Mouse (Mus musculus): ENCODE measurements around the gene Lrrc3. TPM values are rescaled to one million over a fixed set of nuclear protein-coding genes. Genes with fewer than 3 reads are reported as not detected.
A peak's percentile ranks its signal among the peaks of the same experiment; 100 is the strongest.
"Not testable (repeated sequence)": the region's sequence is repeated elsewhere in the genome, so short reads cannot be mapped to it uniquely, and the experiment has no call there.

Gene Lrrc3
- polyA plus RNA-seq (2014; fragmentation: Nextera tagmentation; extraction: Ambion mirVana), result 8.2 and 10.0 TPM in 2 replicates

GRCm38 (mm10) chr10:77902211-77902893 lies at the start of gene Lrrc3:
Lrrc3 (minus strand) TSS chr10:77902536.
- 1% methylated on average over 43 of the region's 46 CpGs for WGBS
- ATAC-seq (replicated peaks; ENCODE audit: low FRiP score) (peak; percentile 80), DNase-seq (ENCODE audit: low spot score) (peak; percentile 86)
- Histone ChIP-seq H3K4me3 (ENCODE audit: low read depth, low read length) (peak within 1 kb of the TSS; percentile 62), H3K4me2 (peak within 1 kb of the TSS; percentile 81), H3K9me3 (ENCODE audit: control insufficient read depth, low read length) (no peaks in the 10 kb centered on the region), H3K4me1 (replicated peaks; ENCODE audit: control insufficient read depth, insufficient read depth, low read length) (0 out of 2 replicates have a peak, but pooled peaks cover 2% of the 10 kb centered on the region), H3K9ac (ENCODE audit: low read depth, low read length) (peak within 1 kb of the TSS; percentile 52), H3K27me3 (replicated peaks; ENCODE audit: control insufficient read depth, insufficient read depth, low read length) (peaks cover 10% of the 10 kb centered on the region), H3K27ac (ENCODE audit: low read depth, low read length) (no peak within 1 kb of the TSS), H3K36me3 (ENCODE audit: control insufficient read depth, insufficient read depth, low read length) (no peaks in the 10 kb centered on the region)

GRCm38 (mm10) chr10:77950468-77950867 lies 48.1 kb upstream of the Lrrc3 start:
- not testable (repeated sequence) for DNase-seq (ENCODE audit: low spot score); H3K27ac ChIP-seq (ENCODE audit: low read depth, low read length); H3K9ac ChIP-seq (ENCODE audit: low read depth, low read length); H3K27me3 ChIP-seq (replicated peaks; ENCODE audit: control insufficient read depth, insufficient read depth, low read length); H3K4me1 ChIP-seq (replicated peaks; ENCODE audit: control insufficient read depth, insufficient read depth, low read length); ATAC-seq (replicated peaks; ENCODE audit: low FRiP score); H3K4me2 ChIP-seq; H3K4me3 ChIP-seq (ENCODE audit: low read depth, low read length); H3K36me3 ChIP-seq (ENCODE audit: control insufficient read depth, insufficient read depth, low read length); H3K9me3 ChIP-seq (ENCODE audit: control insufficient read depth, low read length)
- WGBS, result 89% methylated on average over 9 of the region's 12 CpGs

DNA sequence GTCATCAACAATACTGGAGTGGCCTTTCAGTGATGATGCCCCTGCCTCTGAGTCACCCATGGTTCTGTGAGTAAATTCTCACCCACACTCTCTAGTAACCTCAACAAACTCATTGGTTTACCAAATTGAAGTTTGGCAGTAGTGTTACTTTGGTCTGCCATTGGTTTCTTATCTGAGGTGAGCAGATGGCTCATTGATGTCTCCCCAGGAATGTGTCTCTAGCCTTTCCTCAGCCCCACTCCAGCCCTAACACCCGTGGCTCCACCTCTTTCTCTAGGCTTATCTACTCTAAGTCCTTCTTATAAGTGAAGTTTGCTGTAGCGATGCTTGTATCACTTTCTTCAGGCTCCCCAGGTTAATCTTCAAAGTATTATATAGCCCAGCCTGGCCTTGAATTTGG lies 37.3 kb upstream of the Lrrc3 start:
- WGBS, result 40% methylated on average over 2 of the region's 2 CpGs
- Histone ChIP-seq H3K4me3 (ENCODE audit: low read depth, low read length) (no peak overlapping the region), H3K4me1 (replicated peaks; ENCODE audit: control insufficient read depth, insufficient read depth, low read length) (no peaks in the 10 kb centered on the region), H3K36me3 (ENCODE audit: control insufficient read depth, insufficient read depth, low read length) (no peaks in the 10 kb centered on the region), H3K27ac (ENCODE audit: low read depth, low read length) (no peak overlapping the region), H3K4me2 (no peak overlapping the region), H3K9ac (ENCODE audit: low read depth, low read length) (no peak overlapping the region), H3K27me3 (replicated peaks; ENCODE audit: control insufficient read depth, insufficient read depth, low read length) (no peaks in the 10 kb centered on the region), H3K9me3 (ENCODE audit: control insufficient read depth, low read length) (no peaks in the 10 kb centered on the region)
- no peak for DNase-seq (ENCODE audit: low spot score)
- no peak for ATAC-seq (replicated peaks; ENCODE audit: low FRiP score)

- Histone ChIP-seq H3K4me2 (no peak overlapping the region), H3K9me3 (ENCODE audit: control insufficient read depth, low read length) (no peaks in the 10 kb centered on the region), H3K4me1 (replicated peaks; ENCODE audit: control insufficient read depth, insufficient read depth, low read length) (no peaks in the 10 kb centered on the region), H3K27ac (ENCODE audit: low read depth, low read length) (no peak overlapping the region), H3K4me3 (ENCODE audit: low read depth, low read length) (no peak overlapping the region), H3K9ac (ENCODE audit: low read depth, low read length) (no peak overlapping the region), H3K27me3 (replicated peaks; ENCODE audit: control insufficient read depth, insufficient read depth, low read length) (no peaks in the 10 kb centered on the region), H3K36me3 (ENCODE audit: control insufficient read depth, insufficient read depth, low read length) (no peaks in the 10 kb centered on the region)
- ATAC-seq (replicated peaks; ENCODE audit: low FRiP score) (no peak), DNase-seq (ENCODE audit: low spot score) (no peak)
- WGBS, result 84% methylated on average over 10 of the region's 10 CpGs
Measured at GRCm38 (mm10) chr10:77927375-77927774, 25.0 kb upstream of the Lrrc3 start.

DNA sequence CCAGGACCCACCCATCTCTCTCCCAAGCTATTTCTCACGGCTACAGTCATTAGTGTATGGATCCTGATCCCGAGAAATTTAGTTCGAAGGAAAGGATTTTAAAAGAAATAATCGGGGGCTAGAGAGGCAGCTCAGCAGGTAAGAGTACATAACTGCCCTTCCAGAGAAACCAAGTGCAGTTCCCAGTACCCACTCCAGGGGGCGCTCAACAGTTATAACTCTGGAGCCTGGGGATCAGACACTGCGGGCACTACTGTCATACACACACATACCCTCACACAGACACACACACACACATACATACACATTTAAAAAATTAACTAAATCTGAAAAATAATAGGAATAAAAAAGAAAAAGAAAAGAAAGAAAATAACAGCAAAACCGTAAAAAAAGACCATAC lies 23.8 kb upstream of the Lrrc3 start:
- WGBS, result 38% methylated on average over 7 of the region's 7 CpGs
- no peaks in the 10 kb centered on the region for H3K36me3 ChIP-seq (ENCODE audit: control insufficient read depth, insufficient read depth, low read length)
- H3K9ac ChIP-seq (ENCODE audit: low read depth, low read length), result no peak overlapping the region
- no peak overlapping the region for H3K4me2 ChIP-seq
- H3K4me1 ChIP-seq (replicated peaks; ENCODE audit: control insufficient read depth, insufficient read depth, low read length), result no peaks in the 10 kb centered on the region
- H3K9me3 ChIP-seq (ENCODE audit: control insufficient read depth, low read length), result no peaks in the 10 kb centered on the region
- no peak for DNase-seq (ENCODE audit: low spot score)
- ATAC-seq (replicated peaks; ENCODE audit: low FRiP score), result no peak
- H3K27me3 ChIP-seq (replicated peaks; ENCODE audit: control insufficient read depth, insufficient read depth, low read length), result no peaks in the 10 kb centered on the region
- H3K4me3 ChIP-seq (ENCODE audit: low read depth, low read length), result no peak overlapping the region
- H3K27ac ChIP-seq (ENCODE audit: low read depth, low read length), result no peak overlapping the region

GRCm38 (mm10) chr10:77922681-77923080 lies 20.3 kb upstream of the Lrrc3 start:
- H3K9ac ChIP-seq (ENCODE audit: low read depth, low read length), result no peak overlapping the region
- no peak for ATAC-seq (replicated peaks; ENCODE audit: low FRiP score)
- no peaks in the 10 kb centered on the region for H3K36me3 ChIP-seq (ENCODE audit: control insufficient read depth, insufficient read depth, low read length)
- no peak overlapping the region for H3K4me2 ChIP-seq
- no peaks in the 10 kb centered on the region for H3K27me3 ChIP-seq (replicated peaks; ENCODE audit: control insufficient read depth, insufficient read depth, low read length)
- 63% methylated on average over 4 of the region's 4 CpGs for WGBS
- no peak overlapping the region for H3K4me3 ChIP-seq (ENCODE audit: low read depth, low read length)
- H3K4me1 ChIP-seq (replicated peaks; ENCODE audit: control insufficient read depth, insufficient read depth, low read length), result no peaks in the 10 kb centered on the region
- DNase-seq (ENCODE audit: low spot score), result no peak
- no peak overlapping the region for H3K27ac ChIP-seq (ENCODE audit: low read depth, low read length)
- no peaks in the 10 kb centered on the region for H3K9me3 ChIP-seq (ENCODE audit: control insufficient read depth, low read length)

- Histone ChIP-seq H3K27me3 (replicated peaks; ENCODE audit: control insufficient read depth, insufficient read depth, low read length) (no peaks in the 10 kb centered on the region), H3K9ac (ENCODE audit: low read depth, low read length) (no peak overlapping the region), H3K27ac (ENCODE audit: low read depth, low read length) (no peak overlapping the region), H3K4me3 (ENCODE audit: low read depth, low read length) (no peak overlapping the region), H3K4me1 (replicated peaks; ENCODE audit: control insufficient read depth, insufficient read depth, low read length) (no peaks in the 10 kb centered on the region), H3K9me3 (ENCODE audit: control insufficient read depth, low read length) (no peaks in the 10 kb centered on the region), H3K4me2 (no peak overlapping the region), H3K36me3 (ENCODE audit: control insufficient read depth, insufficient read depth, low read length) (no peaks in the 10 kb centered on the region)
- DNase-seq (ENCODE audit: low spot score) (no peak), ATAC-seq (replicated peaks; ENCODE audit: low FRiP score) (no peak)
- 73% methylated on average over 5 of the region's 5 CpGs for WGBS
Measured at GRCm38 (mm10) chr10:77921009-77921408, 18.7 kb upstream of the Lrrc3 start.

DNA sequence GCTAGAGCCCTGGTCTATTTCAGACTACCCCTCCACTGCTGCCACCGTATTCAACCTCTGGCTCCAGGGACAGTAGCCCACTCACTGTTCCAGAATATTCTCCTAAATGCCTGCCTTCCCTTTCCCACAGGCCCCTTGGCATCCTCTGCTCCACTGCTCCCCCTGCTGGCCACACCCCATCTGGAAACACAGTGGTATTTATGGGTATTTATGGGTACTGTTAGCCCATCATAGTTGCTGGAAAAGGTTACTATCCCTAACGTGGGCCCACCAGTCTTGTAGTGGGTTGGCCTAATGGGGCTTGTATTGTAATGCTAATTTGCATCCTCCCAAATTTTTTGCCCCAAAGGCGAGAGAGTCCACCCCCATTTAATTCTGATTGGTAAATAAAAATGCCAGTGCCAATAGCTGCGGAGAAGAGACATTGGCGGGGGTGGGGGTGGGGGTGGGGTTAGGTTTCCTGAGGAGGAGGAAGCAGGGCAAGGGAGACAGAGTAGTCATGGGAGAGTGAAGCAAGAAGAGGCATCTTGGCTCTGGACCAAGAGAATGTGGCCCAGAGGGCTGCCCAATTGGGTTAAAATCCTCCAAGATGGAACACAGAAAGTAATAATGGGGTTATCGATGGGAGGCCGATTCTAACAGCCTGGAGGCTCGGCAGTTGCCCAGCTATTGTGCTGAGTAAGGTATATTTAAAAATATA lies 14.4 kb upstream of the Lrrc3 start:
- H3K27ac ChIP-seq (ENCODE audit: low read depth, low read length), result no peak overlapping the region
- H3K9me3 ChIP-seq (ENCODE audit: control insufficient read depth, low read length), result no peaks in the 10 kb centered on the region
- no peak for ATAC-seq (replicated peaks; ENCODE audit: low FRiP score)
- H3K4me3 ChIP-seq (ENCODE audit: low read depth, low read length), result no peak overlapping the region
- WGBS, result 69% methylated on average over 8 of the region's 8 CpGs
- H3K27me3 ChIP-seq (replicated peaks; ENCODE audit: control insufficient read depth, insufficient read depth, low read length), result no peaks in the 10 kb centered on the region
- DNase-seq (ENCODE audit: low spot score), result peak; percentile 57
- H3K36me3 ChIP-seq (ENCODE audit: control insufficient read depth, insufficient read depth, low read length), result no peaks in the 10 kb centered on the region
- H3K4me2 ChIP-seq, result no peak overlapping the region
- H3K9ac ChIP-seq (ENCODE audit: low read depth, low read length), result no peak overlapping the region
- no peaks in the 10 kb centered on the region for H3K4me1 ChIP-seq (replicated peaks; ENCODE audit: control insufficient read depth, insufficient read depth, low read length)

DNA sequence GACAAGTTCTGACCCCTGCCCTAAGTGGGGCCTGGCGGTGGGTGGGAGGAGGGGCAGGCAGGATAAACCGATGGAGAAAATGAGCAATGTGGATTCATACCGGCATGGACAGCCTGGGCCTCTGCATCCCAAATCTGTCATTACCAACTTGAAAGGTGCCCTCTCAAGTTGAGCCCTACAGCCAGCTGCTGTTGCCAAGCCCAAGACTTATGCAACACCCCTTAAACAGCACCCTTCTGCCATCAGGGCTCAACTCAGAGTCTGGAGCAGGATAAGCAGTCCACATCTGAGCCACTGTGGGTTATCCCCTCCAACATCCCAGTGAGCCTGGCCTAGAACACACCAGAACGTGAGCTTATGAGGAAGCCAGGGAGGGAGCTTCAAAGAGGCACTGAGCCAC lies 11.0 kb upstream of the Lrrc3 start:
- no peak overlapping the region for H3K27ac ChIP-seq (ENCODE audit: low read depth, low read length)
- H3K4me3 ChIP-seq (ENCODE audit: low read depth, low read length), result no peak overlapping the region
- 64% methylated on average over 4 of the region's 4 CpGs for WGBS
- ATAC-seq (replicated peaks; ENCODE audit: low FRiP score) (no peak), DNase-seq (ENCODE audit: low spot score) (no peak)
- H3K4me2 ChIP-seq, result no peak overlapping the region
- no peaks in the 10 kb centered on the region for H3K9me3 ChIP-seq (ENCODE audit: control insufficient read depth, low read length)
- H3K27me3 ChIP-seq (replicated peaks; ENCODE audit: control insufficient read depth, insufficient read depth, low read length), result no peaks in the 10 kb centered on the region
- H3K36me3 ChIP-seq (ENCODE audit: control insufficient read depth, insufficient read depth, low read length), result no peaks in the 10 kb centered on the region
- H3K4me1 ChIP-seq (replicated peaks; ENCODE audit: control insufficient read depth, insufficient read depth, low read length), result no peaks in the 10 kb centered on the region
- no peak overlapping the region for H3K9ac ChIP-seq (ENCODE audit: low read depth, low read length)

Measured in liver, embryonic 11.5 days (tissue).